Mouse (Mus musculus) liver, postnatal 0 days (tissue): ENCODE measurements around the gene Rftn1.

Source experiments
- CTCF ChIP-seq: sonication (generic); IDR thresholded peaks from 2 replicates; pipeline ENCODE4 v1.5.1; 2016; ENCODE audit warnings: antibody characterized with exemption, low read depth
- EP300 ChIP-seq: IDR thresholded peaks from 2 replicates; pipeline ENCODE4 v1.6.1; 2016; ENCODE audit warnings: antibody characterized with exemption, low read depth, mild to moderate bottlenecking

- TF ChIP-seq CTCF (no peak), EP300 (no peak)
Measured at GRCm38 (mm10) chr17:50021400-50021799, 169.1 kb downstream of the Rftn1 start.
